Mouse (Mus musculus): ENCODE data around the gene Polr2e. TPM values are rescaled to one million over a fixed set of nuclear protein-coding genes. Genes with fewer than 3 reads are reported as not detected.
A peak's percentile ranks its signal among the peaks of the same experiment; 100 is the strongest.
"Not testable (repeated sequence)": the region's sequence is repeated elsewhere in the genome, so short reads cannot be mapped to it uniquely, and the experiment has no call there.

The Polr2e gene
- total RNA-seq, 4 experiments from 2014 or later = 64.7 to 80.4 (median 72.9) TPM

DNA sequence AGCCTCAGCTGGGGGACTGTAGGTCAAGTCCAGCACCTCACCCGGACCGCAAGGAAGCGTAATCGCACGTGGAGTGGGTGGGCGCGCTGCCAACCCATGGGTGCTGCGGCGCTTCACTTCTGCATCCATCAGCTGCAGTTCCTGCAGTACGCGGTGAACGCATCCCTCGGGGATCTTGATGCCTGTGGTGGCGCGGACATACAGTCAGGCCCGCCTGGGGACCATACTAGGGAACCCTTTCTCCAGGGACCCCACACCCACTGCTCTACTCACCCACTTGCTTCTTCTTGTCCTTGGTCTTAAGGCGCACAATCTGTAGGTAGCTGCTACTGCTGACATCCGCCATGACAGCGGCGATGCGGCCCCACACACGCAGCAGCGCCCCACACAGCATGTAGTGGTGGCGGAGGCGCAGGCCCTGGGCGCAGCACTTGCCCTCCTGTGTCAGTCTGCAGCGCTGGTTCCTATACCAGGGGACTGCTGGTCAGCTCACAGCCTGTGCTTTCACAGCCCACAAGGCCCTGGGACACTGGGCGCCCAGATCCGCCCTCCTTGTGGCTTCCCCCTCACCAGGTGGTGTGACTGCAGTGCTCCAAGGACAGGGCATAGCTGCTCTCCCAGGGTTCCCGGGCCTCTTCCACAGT lies 18.2 kb upstream of the Polr2e start:
- no peak for DNase-seq (ENCODE audit: low spot score in 2 of 2)

DNA sequence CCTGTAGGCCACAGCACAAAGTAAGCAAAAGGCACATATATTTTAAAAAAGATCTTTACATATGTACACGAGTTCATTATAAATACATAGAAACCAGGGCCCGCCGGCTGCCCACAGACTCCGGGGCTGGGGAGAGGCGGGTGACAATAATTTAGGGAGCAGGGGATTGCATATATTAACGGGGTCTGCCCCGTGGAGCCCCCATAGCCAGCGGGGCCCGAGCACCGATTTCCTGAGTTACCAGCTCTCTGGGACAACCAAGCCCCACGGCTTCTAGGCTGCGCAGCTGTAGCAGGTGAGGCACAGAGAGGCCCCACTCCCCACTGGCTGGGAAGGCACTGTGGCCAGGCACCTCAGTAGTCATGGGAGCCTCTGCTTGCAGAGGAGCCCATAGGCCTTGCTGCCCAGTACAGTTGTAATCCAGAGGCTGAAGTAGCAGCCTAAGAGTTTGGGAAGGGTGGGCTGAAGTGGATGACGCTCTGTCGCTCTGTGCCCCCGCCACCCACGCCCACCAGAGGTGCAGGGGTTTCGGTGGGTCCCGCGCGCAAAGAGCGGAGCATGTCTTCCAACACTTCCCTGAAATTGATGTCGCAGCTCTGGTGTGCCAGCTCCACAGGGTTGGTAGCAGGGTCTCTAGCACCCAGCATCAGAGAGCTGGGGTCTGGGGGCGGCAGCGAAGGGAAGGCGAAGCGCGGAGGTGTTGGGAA lies 17.5 kb upstream of the Polr2e start:
- DNase-seq (ENCODE audit: low spot score in 2 of 2) = no peak

DNA sequence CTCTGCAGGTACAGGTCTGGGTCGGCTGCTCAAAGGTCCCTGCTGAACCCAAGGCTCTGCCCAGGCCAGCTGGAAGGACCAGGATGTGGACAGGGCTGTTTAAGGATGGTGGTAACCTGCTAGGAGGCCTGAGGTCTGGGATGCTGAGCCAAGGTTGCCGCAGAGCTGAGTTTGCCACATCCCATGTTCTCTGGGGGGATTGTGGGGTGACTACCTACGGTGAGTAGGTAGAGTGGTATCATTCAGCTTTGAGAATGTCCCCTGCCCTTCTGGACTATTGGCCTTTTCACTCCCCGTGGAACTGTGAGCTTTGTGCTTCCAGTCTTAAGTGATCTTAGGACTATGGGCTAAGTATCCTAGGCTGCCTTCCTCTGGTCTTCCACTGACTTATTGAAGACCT lies 16.9 kb upstream of the Polr2e start:
- no peak for DNase-seq (ENCODE audit: low spot score in 2 of 2)

DNA sequence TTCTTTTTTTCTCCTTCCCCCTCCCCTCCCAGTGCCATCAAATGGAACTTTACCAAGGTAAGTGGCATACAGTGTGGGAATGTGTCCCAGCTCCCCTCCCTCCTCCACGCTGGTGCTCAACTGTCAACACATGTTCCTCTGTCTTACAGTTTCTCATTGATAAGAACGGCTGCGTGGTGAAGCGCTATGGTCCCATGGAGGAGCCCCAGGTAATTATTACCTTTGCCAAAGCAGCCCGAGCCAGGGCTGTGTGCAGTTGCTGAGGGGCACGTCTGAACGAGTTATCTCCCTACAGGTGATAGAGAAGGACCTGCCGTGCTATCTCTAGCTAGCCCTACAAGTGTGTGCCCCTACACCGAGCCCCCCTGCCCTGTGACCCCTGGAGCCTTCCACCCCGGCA lies 16.3 kb upstream of the Polr2e start:
- DNase-seq (ENCODE audit: low spot score in 2 of 2) = no peak

DNA sequence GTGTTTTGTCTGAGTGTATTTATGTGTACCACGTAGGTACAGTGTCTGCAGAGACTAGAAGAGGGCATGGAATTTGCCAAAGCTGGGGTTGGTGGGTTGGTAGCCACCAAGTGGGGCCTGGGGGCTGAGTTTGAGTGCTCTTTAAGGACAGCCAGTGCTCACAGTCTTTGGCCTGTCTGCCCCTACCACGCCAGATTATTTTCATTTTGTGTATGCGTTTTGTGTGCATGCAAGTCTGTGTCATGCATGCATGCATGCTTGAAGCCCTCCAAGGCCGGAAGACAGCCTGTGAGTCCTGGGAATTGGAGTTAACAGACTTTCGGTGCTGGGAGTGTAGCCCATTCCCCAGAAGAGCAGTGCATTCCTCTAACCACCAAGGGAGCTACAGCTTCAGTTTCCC lies 15.8 kb upstream of the Polr2e start:
- DNase-seq (ENCODE audit: low spot score in 2 of 2) = no peak

DNA sequence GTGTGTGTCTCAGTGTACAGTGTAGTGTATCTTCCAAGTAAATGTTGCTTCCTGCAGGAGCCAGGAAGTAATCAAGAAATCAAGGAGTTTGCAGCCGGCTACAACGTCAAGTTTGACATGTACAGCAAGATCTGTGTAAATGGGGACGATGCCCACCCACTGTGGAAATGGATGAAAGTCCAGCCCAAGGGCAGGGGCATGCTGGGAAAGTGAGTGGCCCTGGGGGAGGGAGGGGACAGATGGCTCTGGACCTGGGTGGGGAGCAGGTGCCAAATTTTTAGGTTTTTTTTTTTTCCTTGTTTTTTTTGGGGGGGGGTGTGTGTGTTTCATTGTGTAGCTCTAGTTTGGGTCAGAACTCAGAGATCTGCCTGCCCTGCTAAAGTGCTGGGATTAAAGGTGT lies 15.3 kb upstream of the Polr2e start:
- DNase-seq (ENCODE audit: low spot score in 2 of 2) = not testable (repeated sequence)

DNA sequence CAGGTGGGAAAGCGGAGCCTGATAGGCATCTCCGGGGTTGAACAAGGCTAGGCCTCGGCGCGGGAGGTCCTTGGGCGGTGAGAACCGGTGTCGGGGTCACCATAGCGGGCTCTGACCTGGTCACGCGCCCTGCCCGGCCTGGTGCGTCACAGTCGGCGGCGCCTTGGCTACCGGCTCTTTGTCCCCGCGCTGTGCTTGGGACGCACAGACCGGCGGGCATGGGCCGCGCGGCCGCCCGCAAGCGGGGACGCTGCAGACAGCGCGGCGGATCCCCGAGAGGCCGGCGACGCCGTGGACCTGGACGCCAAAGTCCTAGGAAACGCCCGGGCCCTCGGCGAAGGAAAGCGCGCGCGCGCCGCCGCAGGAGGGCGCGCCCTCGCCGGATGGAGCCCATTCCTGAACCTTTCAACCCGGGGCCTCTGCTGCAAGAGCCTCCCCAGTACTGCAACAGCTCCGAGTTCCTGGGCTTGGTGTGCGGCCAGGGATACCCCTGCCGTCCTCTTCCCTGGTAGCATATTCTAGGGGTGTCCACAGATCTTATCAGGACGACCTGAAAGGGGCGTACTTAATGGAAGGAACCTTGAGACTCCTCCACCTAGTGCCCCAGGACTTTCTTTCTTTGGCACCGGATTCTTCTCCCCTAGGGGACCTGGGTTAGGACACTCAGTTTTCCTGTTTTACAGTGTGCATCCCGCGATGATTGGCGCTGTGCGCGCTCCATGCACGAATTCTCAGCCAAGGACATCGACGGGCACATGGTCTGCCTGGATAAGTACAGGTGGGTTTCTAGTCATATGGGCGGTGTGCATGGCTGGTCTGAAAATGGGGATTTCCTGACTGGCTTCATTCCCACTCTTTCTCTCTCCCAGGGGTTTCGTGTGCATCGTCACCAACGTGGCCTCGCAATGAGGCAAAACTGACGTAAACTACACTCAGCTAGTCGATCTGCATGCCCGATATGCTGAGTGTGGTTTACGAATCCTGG lies 14.5 kb upstream of the Polr2e start:
- DNase-seq (ENCODE audit: low spot score in 2 of 2) = peak in 1 of 2 experiments; percentile 61

DNA sequence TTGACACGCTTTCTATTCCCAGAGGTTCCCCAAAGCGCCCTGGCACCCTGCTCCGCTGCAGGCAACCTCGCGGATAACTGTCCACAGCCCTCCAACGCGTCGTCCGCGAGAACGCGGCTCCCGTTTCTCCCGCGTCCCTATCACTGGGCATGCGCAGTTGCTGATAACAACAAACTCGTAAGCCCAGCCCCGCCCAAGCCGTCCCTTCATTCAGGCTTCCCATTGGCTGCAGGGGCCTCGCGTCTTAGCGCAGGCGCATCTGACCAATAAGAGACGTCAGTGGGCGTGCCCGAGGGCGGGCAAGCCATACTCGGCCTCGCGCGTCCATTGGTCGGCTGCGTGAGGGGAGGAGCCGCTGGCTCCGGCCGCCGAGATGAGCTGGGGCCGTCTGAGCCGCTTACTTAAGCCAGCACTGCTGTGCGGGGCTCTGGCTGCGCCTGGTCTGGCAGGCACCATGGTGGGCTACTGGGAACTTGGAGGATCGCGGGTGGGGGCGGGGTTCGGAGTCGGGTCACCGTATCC lies 13.7 kb upstream of the Polr2e start:
- peak; percentile 94 to 100 for DNase-seq (ENCODE audit: low spot score in 2 of 2)

DNA sequence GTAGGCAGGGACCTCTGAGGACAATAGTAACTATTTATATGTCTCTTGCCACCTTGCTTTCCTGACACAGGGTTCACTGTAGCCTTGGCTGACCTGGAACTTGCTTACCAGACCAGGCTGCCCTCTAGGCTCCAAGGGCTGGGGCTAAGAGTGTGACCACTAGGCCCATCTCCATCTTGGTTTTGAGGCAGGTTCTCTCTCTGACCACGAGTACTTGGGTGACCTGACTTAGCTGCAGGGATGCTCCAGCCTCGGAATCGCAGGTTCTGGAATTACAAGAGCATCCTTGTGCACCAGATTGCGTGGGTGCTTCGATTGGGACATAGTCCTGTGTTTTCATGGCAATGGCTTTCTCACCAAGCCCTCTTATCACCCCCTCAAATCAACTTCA lies 12.8 kb upstream of the Polr2e start:
- DNase-seq (ENCODE audit: low spot score in 2 of 2) = no peak

DNA sequence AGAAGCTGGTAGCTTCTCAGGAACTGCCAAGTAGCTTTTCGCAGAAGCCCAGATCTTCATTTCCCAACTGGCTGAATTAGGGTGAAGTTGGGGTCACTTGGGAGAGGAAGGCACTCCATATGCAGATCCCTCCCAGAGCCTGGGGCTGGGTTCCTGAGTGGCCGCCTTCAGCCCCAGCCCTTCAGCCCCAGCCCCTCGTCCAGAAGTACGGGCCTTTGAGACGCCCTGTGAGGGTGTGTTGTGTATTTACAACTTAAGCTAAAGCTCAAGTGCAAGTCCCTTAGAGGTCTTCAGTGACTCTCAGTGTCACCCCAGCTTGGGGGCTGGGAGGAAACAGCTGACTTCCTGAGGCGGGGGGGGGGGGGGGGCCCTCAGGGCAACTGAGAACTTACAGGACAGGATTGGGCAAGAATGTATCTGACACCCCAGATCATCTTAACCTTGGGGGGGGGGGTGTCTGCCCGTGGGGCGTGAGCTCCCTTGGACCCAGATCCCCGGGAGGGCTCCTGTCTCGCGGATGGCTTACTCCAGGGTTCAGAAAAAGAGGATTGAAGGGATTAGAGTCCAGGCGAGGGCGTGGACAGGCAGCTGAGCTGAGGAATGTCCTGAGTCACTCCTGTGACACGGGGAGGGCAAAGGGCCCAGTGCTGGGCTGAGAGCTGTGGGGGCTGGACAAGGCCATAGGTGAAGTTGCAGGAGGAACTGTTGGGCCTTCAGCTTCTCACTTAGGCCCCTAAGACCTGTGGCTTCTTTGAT lies 12.2 kb upstream of the Polr2e start:
- no peak for DNase-seq (ENCODE audit: low spot score in 2 of 2)

DNA sequence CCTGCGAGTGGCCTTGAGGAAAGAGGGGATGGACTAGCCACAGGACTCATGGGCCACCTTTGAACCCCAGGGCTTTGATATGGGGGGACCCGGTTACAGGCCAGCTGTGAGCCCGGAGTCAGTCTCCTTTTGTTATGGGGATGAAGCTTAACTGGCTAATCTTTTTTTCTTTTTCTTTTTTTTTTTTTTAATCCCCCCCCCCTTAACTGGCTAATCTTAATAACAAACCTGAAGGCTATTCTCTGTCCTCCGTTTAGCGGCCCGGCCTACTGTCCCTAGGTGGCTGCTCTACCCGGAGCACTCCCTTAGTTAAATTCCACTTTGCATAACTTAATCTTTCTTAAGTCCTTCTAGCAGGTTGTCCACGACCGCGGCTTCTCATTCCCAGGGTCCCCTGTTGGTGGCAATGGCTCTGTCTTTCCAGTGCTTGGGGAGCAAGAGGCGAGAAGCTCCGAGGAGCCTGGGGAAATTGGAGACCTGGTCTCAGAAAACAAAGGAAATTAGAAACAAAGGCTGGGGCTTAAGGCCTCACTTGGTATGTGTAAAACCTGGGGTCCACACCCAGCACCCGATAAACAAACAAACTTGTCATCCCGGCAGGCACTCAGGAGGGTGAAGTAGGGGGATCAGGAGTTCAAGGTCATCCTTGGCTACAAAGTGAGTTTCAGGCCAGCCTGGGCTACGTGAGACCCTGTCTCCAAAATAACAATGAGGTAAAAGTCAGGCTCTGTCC lies 11.5 kb upstream of the Polr2e start:
- DNase-seq (ENCODE audit: low spot score in 2 of 2) = no peak

DNA sequence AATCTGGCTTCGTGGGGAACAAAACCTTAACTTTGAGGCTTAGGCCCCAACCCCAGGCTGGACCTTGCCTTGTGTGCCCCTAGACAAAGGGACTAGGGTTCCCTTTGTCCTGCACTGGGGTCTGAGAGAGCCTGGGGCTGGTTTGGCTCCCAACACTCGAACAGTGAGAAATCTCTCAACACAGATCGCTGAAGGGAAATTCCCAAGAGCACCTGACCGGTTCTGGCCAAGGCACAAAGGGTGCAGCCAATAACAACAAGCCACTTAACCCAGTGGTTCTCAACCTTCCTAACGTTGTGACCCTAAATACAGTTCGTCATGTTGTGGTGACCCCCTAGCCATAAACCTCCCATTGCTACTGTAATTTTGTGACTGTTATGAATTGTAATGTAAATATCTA lies 10.6 kb upstream of the Polr2e start:
- no peak for DNase-seq (ENCODE audit: low spot score in 2 of 2)

DNA sequence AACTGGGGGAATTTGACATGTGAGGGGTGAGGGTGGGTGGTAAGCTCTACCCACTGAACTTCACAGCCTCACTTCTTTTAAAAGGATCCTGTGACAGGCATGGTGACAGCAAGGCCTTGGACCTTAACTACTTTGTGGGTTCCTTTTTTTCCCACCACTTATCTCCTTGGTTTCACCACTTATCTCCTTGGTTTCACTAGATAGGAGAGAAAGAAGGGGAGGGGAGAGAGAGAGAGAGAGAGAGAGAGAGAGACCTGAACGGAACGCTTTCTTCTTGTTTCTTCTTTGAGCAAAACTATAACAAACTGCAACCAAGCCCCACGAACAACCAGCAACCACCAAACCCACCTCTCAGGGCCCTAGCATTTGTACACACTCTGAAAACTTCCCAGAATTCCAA lies 9.2 kb upstream of the Polr2e start:
- DNase-seq (ENCODE audit: low spot score in 2 of 2) = no peak

DNA sequence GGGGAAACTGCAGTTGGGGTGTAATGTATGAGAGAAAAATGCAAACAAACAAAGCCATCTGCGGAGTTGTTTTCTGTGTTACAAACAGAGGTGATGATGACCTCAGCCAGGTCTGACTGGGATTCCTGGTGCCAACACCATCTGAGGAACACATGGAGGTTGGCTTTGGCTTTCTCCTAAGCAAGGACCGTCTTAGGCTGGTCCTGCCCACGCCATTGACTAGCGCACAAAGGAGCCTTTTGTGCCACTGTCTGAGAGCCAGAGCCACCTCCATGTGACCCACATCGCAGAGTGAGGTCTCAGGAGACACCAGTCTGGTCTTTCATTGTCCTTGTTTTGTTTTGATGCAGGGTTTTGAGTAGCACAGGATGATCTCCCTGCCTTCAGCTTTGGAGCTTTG lies 8.8 kb upstream of the Polr2e start:
- no peak for DNase-seq (ENCODE audit: low spot score in 2 of 2)

DNA sequence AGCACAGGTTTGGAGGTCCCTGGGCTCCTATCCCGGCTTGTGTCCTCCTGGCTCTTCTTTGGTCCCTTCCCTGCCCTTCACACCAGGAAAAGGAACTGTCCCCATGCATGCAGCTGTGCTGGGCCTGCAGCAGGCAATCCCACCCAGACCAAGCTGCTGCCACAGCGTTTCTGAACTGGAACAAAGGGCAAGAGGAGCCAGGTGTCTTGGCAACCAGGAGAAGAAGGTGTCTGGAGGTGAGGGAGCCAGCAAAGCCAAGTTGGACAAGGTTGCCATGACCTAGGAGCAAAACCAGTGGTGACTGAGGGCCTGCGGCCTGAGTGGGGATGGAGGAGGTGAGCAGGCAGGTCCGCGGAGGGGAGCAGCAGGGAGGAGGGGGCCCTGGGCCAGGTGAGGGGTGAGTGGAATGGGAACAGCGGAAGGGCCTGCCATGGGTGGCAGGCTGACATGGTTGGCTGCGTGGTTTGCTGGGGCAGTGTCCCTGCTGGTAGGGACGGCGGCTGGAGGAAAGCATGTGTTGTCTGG lies 7.5 kb upstream of the Polr2e start, which contains the start of gene Gpx4:
Gpx4 (plus strand) TSS at position 126 of the 525 bp plus-strand sequence.
- DNase-seq (ENCODE audit: low spot score in 2 of 2) = no peak

DNA sequence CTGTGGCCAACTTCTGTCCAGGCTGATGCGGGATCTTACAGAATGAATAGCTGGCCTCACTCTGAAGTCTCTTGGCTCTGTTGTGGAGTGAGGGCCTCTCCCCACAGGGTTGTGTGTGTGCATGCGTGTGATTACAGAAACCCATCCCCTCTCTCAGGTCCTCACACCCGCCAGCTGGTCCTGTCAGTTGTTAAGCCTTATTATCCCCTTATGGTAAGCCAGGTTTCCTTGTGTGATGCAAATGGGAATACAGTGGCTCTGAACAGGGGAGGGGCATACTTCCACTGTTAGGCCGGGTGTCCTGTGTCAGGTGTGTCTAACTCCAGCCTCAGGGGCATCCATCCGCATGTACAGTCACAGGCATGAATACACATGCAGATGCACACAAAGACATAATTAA lies 6.2 kb upstream of the Polr2e start:
- no peak for DNase-seq (ENCODE audit: low spot score in 2 of 2)

DNA sequence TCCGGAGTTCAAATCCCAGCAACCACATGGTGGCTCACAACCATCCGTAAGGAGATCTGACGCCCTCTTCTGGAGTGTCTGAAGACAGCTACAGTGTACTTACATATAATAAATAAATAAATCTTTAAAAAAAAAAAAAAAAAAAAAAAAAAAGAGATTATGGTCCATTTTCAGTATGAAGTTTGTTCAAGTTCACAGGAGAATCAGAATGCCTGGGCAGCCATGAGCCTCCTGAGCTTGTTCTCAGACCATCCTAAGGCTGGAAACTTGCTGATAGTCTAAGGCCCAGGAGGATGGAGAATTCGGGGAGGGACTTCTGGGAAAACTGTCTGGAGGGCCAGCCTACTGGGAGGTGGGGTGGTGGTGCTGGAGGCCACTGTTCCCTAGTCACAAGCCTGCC lies 5.8 kb upstream of the Polr2e start:
- DNase-seq (ENCODE audit: low spot score in 2 of 2) = not testable (repeated sequence)

DNA sequence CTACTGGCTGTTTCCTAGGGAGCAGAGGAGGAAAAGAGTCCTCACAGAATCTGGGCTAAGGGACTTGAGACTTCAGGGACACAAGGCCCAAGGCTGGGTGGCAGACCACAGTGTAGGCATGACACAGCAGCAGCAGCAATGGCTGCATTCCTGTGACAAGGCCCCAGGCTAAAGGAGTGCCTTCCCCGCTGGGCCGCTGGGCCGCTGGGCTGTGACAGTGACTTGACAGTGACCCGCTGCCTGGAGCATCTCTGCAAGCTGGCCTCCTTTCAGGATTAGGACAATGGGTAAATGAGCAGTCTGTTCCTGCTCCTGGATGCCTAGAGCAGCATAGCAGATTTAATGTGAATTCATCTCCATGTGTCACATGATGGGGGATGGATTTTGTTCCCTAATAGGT lies 4.5 kb upstream of the Polr2e start:
- DNase-seq (ENCODE audit: low spot score in 2 of 2) = no peak

DNA sequence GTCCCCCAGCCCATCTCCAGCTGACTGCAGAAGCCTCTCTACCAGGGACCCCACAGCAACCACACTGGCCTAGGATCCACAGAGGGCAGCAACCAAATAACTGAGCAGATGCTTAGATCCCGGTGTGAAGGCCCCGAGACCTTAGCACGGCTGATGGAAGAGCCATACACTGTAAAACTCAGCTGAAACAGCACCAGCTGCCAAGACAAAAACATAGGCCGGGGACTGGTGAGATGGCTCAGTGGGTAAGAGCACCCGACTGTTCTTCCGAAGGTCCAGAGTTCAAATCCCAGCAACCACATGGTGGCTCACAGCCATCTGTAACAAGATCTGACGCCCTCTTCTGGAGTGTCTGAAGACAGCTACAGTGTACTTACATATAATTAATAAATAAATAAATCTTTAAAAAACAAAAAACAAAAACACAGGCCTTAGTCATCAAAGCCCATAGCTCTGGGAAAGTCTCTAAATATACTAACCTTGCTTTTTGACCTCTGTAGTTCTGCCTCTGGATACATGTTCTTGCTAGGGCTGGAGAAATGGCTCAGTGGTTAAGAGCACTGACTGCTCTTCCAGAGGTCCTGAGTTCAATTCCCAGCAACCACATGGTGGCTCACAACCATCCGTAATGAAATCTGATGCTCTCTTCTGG lies 1.9 kb upstream of the Polr2e start:
- DNase-seq (ENCODE audit: low spot score in 2 of 2) = not testable (repeated sequence)

DNA sequence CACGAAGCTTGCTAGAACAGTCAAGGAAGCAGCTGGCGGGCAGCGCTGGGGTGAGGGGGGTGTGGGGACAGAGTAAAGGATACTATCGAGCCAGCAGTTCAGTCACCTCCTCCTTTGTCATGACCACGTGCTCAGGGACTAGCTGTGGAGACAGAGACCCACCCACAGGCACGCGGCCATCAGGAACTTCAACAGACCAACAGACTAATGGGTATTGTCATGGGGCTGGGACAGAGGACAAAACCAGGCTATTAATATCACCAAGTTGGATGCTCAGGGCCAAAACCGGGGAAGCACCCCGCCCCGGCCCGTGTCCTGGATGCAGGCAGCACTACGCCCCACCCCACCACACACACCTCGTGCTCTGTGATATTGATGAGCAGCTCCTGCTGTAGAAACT lies 2.8 kb downstream of the Polr2e start:
- DNase-seq (ENCODE audit: low spot score in 2 of 2) = no peak
